Mouse (Mus musculus): ENCODE measurements around the gene Mdk.

GRCm38 (mm10) chr2:91958049-91958448 is 26.0 kb upstream of the Mdk start:
- TF ChIP-seq POLR2A (IDR thresholded peaks at IDR 0.05; ENCODE audit: low read depth, low read length) (no peak), CTCF (IDR thresholded peaks at IDR 0.05; ENCODE audit: extremely low read depth, insufficient read depth, insufficient read length, insufficient replicate concordance) (no peak)
